Mouse (Mus musculus): ENCODE measurements at regions not wholly inside any gene's neighbourhood (a gene's known extent, or its start where the extent isn't known, plus 50 kb on each side); places are given as distances from the start of the nearest gene placed in this dataset.
"Not testable (repeated sequence)": the region's sequence is repeated elsewhere in the genome, so short reads cannot be mapped to it uniquely, and the experiment has no call there.

DNA sequence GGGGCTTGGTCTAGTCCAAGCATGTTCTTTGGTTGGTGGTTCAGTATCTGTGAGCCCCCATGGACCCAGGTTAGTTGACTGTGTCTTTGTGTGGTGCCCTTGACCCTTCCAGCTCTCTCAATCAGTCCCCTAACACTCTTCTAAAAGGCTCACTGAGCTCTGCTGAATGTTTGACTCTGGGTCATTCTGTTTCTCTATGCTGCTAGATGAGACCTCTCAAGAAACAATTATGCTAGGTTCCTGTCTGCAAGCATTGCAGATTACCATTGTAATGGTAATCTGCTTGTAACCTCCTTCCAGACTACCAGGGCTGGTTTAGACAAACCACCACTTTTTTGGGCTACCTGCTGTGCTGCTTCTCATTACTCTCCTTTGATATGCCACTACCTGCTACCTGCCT lies 2863.9 kb downstream of the Gm37988 start:
- no peak for DNase-seq

DNA sequence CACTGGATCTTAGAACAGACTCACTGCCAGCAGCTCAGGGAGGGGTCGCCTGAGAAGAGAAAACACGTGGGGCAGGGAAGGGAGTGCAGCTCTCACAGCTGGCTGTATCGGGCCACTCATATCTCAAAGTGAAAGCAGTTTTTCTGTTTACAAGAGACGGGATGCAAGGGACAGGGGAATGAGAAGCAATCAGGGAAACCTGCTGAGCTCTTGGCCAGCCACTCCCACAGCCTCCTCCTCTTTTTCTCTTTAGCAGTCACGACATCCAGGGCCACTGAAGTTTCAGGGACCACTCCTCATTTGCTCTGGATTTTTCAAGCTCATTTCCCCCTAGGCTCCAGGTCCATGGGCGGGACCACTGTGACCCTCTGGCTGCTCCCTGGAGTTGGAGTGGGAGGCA lies 2901.5 kb downstream of the Gm37988 start:
- not testable (repeated sequence) for DNase-seq

DNA sequence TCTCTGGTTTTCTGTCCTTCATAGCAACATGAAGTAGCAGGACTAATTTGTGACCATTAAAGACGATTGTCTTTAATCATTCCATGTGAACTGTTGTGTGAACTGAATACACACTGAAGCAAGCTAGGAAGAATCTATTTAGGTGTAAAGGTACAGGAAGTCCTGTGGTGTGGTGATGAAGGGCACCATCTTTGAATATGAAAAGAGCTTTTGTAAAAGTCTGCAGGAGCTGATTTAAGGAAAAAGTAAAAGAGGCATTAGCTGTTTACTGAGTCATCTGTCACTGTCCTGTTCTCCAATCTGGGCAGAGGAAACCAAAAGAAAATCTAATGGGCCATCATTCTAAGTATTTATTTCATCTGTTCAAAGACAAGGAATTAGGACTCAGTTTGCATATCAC lies 2925.0 kb downstream of the Gm37988 start:
- no peak for DNase-seq

DNA sequence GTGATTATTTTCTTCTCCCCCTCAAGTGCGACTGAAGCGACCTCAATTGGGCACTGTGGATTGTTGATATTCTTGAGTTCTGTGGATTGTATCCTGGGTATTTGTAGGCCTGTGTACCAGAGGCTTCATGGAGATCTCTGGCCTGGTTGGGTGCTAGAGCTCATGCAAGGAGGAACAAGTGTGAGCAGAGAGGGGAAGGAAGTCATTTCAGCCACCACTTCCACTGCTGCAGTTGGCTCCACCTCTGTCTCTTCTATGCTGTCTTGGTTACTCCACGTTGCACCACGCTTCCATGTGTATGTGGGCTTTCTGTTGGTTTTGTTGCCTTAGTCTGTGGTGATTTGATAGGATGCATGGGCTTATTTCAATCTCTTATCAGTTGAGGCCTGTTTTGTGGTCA lies 2929.6 kb downstream of the Gm37988 start:
- no peak for DNase-seq

DNA sequence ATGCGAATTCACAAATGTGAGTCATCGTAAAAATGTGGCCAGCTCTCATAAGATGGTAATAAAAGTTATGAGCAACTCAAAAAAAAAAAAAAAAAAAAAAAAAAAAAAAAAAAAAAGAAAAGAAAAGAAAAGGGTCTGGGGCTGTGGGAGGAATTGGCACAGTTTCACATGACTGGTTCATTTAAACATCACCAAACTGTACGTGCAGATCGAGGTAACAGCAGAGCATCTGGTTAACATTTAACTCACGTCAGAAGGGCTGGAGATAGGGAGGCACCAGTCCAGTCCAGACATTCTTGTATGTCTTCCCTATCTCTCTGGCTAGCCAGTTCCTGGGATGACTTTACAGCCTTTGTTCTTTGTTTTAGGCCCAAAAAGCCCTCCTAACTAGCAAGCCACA lies 2938.2 kb downstream of the Gm37988 start:
- peak; percentile 1 for DNase-seq

DNA sequence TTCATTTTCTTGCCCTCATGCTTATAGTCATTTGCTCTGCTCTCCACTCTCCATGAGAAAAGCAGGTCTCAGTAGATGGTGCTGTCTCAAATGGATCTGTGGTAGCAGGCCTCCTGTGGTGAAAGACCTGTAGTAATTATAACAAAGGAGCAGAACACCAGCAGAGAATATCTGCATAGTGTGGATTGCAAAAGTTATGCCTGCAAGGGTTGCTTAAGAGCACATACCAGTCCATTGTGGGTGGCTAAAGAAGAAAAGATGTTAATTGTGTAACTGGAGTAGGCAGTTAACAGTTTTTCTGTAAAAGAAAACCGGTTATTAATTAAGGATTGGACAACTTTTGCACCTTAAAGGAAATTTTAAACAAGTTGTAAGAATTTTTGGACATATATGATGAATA lies 2969.0 kb downstream of the Gm37988 start:
- DNase-seq = no peak

DNA sequence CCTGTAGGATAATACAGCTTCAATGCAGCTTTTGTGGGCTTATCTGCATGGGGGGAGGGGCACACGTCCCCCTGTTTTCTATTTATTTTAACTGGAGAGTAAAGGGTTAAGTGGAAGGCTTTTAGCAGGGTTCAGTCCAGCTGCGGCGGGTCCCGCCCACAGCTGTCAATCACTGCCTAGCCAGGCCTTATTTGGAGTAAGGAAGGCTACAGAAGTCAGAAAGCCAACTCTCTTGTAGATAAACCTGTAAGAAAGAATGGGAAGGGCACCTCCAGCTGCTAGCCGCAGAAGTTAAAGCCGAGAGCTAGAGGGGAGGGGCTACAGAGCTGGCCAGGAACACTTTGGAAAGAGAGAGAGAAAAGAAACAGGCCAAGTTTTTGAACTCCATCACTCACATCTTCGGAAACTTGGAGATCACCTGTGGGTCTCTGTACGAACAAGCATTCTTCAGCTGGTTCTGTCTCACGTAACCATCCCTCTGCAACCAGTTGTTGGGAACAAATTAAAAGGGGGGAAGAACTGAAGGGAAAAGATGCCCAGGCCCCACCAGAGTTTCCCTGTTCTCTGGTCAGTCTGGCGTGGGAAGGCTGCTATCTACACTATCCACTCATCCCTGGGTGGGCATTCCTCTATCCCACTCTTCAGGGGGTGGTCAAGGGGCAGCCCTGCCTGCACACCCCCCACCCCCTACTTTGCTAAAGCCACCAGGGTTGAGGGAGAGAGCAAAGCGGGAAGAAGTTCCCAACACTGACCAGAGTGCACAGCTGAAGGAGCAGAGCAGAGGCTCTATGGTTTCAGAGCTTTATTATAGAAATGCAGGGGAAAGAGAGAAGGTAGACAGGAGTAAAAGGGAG lies 2969.7 kb downstream of the Gm37988 start:
- peak; percentile 82 for DNase-seq

DNA sequence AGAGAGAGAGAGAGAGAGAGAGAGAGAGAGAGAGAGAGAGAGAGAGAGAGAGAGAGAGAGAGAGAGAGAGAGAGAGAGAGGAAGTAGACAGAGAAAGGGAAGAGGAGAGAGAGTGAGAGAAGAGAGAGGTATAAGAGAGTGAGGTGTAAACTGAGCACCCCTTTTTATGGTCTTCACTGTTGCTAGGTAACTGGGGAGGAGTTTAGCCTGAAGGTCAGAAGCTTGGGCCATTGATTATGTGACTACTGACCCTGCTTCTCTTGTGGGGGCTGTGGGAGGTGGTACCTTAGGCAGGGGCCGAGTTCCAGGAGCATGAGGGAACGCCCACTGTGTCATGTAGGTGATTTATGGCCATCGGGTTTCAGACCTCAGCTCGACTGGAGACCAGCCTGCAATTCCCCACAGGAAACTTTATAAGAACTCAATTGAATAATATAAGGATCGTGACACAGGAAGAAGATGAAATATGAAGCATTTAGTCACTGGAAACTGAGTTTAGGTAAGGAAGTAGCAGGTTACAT lies 2970.4 kb downstream of the Gm37988 start:
- peak; percentile 59 for DNase-seq

DNA sequence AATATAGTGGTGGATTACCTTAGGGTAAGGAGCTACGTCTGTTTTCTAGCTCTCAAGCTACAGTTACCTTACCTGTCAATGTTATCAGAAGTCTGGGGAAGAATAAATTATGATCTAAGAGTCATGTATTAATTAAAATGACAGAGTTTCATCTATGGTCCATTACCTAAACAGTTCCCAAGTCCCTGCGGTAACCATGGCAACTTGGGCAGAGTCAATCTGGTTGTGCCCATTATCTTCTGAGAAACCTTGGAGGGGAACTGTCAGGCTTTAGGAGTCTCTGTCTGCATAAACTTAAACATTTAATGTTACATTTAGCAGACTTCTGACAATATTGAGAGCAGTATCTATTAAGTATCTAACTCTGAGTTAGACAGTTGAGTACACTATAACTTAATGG lies 2971.0 kb downstream of the Gm37988 start:
- peak; percentile 47 for DNase-seq

DNA sequence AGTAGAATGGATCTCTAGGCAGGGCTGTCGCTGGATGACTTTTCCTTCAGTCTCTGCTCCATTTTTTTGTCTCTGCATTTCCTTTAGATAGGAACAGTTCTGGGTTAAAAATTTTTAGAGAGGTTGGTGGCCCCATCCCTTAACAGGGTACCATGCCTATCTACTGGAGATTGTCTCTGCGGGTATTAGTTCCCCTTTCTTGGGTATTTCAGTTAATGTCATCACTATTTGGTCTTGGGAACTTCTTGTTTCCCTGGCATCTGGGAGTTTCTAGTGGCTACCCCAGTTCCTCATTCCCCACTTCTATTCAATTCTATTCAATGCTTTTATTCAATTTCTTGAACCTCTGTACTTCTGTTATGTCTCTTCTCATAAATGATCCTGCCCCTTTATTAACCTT lies 3016.3 kb downstream of the Gm37988 start:
- no peak for DNase-seq
